Mouse (Mus musculus) c-Kit-negative CD71-positive TER-119-positive erythroid progenitor cells, embryonic 14.5 days (primary cell): ENCODE measurements around the gene Gm10639.
"Not testable (repeated sequence)": the region's sequence is repeated elsewhere in the genome, so short reads cannot be mapped to it uniquely, and the experiment has no call there.

Source experiments
- DNase-seq: peaks from one replicate; pipeline ENCODE4 v3.0.0-alpha.2; 2013; ENCODE audit warnings: low read depth, low spot score

Gm10639 gene

GRCm38 (mm10) chr9:78289723-78290122 is at the start of gene Gm10639:
Gm10639 (plus strand) TSS chr9:78289923.
- not testable (repeated sequence) for DNase-seq

- not testable (repeated sequence) for DNase-seq
These were observed 33.8 kb upstream of the Gm10639 start for GRCm38 (mm10) chr9:78255683-78256470.

DNA sequence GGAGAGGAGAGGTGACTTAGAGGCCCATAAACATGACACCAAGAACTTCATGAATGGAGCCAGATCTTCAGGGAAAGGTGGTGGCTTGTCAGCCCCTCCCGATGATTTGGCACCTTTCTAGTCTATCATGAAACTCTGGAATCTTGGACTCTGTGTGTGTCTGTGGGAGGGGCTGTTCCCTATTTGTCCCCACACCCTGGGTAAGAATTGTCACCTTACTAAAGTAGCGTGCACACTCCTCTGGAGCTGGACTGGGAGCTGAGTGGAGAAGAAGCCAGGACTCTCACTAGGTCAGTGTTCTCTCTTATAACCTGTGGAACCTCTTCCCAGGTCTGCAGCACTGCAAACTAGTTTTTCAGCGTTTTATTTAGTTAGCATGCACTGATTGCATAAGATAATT is 32.8 kb upstream of the Gm10639 start, which contains the start of gene Gm3776:
Gene Gm3776, plus strand, starts transcription at position 216 of the 400 bp plus-strand sequence.
- not testable (repeated sequence) for DNase-seq

DNA sequence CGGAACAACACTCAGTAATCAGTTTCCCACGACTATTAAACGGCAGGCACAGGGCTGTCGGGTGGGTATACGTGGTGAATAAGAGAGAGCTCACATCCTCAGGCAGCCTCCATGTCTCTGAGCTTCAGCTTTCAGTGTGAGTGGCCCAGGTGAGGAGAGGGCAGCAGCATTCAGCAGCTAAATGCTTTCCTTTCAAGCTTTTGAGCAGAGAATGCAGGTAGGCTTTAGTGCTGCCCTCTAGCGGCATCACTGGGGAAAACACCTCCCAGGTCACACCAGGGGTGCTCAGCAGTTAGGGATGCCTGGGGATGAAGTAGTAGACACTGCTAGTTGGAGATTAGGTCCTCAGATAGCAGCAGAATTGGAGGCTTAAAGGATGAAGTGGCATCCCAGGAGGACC is 30.0 kb upstream of the Gm10639 start:
- DNase-seq = not testable (repeated sequence)

- DNase-seq = not testable (repeated sequence)
These were observed 18.8 kb upstream of the Gm10639 start for GRCm38 (mm10) chr9:78270945-78271344.

DNA sequence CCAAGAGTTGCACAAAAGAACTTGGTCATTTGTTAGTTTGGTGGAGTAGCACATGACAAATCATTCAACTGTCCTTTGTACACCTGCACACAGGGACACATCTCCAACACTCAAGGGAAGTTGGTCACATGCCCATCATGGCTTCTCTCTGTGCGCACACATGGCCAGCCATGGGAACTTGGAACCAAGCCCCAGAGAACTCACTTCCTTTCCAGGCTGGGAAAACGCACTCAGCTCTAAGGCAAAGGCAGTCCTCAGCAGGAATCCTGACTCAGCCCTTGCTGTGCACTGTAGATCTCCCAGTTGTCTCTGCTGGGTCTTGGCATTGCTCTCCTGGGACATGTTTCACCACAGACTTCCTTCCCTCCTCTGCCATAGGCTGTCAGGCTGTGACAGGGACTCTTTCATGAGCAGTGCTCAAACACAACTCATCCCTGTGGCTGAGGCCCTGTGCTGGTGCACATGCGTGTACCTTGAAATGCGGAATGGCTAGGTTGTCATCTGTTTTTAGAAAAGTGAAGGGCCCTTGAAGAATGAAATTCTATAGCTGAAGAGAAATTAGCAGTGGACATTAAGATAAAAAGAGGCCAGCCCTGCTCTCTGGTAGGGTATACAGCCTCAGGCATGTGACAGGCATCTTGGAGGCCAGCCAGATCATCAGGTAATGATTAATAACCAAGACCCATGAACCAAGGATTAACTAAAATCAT is 7.6 kb upstream of the Gm10639 start:
- not testable (repeated sequence) for DNase-seq

DNA sequence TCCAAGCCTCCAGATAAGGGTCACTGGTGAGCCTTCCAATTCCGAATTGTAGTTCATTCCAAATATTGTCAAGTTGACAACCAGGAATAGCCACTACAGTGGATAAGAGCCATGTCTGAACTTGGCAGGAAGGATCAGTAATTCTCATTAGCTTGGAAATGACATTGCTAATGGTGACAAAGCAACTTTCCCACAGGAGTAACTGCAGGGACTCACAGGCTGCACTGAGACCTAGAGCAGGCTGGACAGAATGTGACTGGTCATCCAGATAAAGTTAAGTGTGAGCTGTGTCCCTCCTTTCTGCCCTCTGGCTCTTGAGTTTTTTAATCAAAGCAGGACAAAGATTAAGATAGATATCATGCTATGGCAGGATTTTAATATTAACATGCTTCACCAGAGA is 660 bp upstream of the Gm10639 start:
- DNase-seq = not testable (repeated sequence)

DNA sequence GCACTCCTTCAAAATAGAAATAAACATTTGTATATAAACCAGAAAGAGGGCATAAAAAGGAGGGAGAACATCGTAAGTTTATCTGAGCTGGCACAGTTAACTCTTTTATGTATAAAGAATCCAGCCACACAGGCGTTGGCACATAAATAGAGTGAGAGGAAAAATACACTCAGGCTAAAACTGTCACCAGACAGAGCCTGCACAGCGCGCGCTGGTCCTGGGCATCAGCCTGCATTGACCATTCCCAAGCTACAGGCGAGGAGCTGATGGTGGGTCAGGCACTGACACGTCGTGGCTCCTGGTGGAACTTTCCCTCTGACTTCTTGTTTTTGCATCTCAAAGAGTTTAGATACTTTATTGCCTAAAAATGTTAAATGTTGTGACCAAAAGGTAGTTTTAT is 2.7 kb downstream of the Gm10639 start:
- not testable (repeated sequence) for DNase-seq

GRCm38 (mm10) chr9:78293683-78294082 is 4.0 kb downstream of the Gm10639 start:
- not testable (repeated sequence) for DNase-seq

- DNase-seq = not testable (repeated sequence)
These were observed 5.1 kb downstream of the Gm10639 start for GRCm38 (mm10) chr9:78294781-78295180.

GRCm38 (mm10) chr9:78296089-78296488 is 6.4 kb downstream of the Gm10639 start:
- peak; percentile 9 for DNase-seq

DNA sequence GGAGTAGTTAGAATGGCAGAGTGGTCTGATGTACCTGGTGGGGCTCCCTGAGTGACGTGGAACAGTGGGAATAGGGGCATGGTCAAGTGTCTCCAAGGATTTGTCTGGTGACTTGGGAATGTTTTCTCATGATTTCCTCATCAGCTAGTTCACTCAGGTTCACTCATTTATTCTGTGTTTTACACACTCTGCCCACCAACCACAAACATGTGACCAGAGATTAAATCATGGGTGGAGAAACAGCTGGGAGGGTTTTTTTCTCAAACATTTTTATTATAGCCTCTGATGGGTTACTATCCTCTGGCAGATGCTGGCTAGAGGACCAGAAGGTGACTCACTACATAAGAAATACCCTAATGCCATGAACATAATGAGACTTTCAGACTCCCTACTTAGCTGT is 8.5 kb downstream of the Gm10639 start:
- DNase-seq = no peak

DNA sequence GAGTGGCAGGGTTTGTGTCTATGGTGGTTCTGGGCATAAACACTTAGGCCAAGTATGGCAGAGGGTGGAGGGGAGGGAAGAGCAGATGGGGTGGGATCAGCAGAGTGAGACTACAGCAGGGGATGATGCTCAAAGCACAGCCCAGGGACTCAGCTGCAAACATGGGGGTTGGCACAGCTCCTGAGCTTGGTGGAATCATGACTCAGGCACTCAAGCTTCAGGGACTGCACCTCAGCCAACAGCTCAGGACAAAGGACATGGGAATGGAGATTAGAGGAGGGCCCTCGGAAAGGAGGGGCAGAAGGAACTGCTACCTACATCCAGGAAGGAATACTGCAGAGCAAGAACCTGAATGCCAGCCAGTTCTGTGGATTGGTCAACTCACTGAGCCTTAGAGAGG is 9.4 kb downstream of the Gm10639 start:
- DNase-seq = not testable (repeated sequence)

GRCm38 (mm10) chr9:78308122-78308521 is 18.4 kb downstream of the Gm10639 start:
- not testable (repeated sequence) for DNase-seq

GRCm38 (mm10) chr9:78314696-78315095 is 25.0 kb downstream of the Gm10639 start, which contains the start of gene Omt2a:
Omt2a (minus strand) TSS chr9:78314796.
- no peak for DNase-seq

DNA sequence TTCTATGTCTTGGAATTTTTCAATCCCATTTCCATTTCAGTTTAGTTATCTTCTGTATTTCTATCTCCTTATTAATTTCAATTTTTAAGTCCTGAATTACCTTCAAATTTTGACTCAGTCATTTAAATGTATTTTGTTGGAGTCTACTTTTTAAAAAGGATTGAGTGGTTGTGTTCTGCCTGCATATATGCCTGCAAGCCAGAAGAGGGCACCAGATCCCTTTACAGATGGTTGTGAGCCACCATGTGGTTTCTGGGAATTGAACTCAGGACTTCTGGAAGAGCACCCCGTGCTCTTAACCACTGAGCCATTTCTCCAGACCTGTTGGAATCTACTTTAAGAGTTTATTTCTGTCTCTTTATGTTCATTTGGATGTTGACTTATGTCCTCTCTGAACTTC is 29.8 kb downstream of the Gm10639 start:
- DNase-seq = no peak

GRCm38 (mm10) chr9:78327289-78327688 is 37.6 kb downstream of the Gm10639 start, which contains the start of gene Omt2b:
Omt2b (plus strand) TSS chr9:78327589.
- DNase-seq = not testable (repeated sequence)

- DNase-seq = not testable (repeated sequence)
These were observed 47.3 kb downstream of the Gm10639 start for GRCm38 (mm10) chr9:78337050-78337449.

DNA sequence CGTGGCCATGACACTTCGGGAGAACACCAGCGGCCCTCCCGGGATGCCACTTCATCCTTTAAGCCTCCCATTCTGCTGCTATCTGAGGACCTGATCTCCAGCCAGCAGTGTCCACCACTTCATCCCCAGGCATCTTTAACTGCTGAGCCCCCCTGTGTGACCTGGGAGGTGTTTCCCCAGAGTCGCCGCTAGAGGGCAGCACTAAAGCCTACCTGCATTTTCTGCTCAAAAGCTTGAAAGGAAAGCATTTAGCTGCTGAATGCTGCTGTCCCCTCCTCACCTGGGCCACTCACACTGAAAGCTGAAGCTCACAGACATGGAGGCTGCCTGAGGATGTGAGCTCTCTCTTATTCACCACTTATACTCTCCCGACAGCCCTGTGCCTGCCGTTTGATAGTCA is 50.6 kb downstream of the Gm10639 start:
- peak; percentile 2 for DNase-seq

- not testable (repeated sequence) for DNase-seq
These were observed 52.8 kb downstream of the Gm10639 start for GRCm38 (mm10) chr9:78342494-78342893.

GRCm38 (mm10) chr9:78343055-78343454 is 53.3 kb downstream of the Gm10639 start:
- not testable (repeated sequence) for DNase-seq

GRCm38 (mm10) chr9:78345235-78345634 is 55.5 kb downstream of the Gm10639 start:
- DNase-seq = not testable (repeated sequence)
